Mouse (Mus musculus): ENCODE results near the gene Fcho1. TPM values are rescaled to one million over a fixed set of nuclear protein-coding genes. Genes with fewer than 3 reads are reported as not detected.

The Fcho1 gene
- total and polyA plus RNA-seq, 3 experiments, result 0.23 to 4.5 (median 0.64) TPM

- H3K9ac ChIP-seq (ENCODE audit: low read depth, low read length), result no peak overlapping the region
- DNase-seq, result no peak
- no peaks in the 10 kb centered on the region for H3K36me3 ChIP-seq (ENCODE audit: control insufficient read depth, insufficient read depth, low read length)
- H3K79me2 ChIP-seq (replicated peaks; ENCODE audit: control insufficient read depth, insufficient read depth, low read length), result no peaks in the 10 kb centered on the region
- H3K4me3 ChIP-seq, result no peak overlapping the region
- H3K4me1 ChIP-seq (ENCODE audit: control insufficient read depth, insufficient read depth, low read length), result peaks cover 6% of the 10 kb centered on the region; the same call in 1 of the 2 replicates
- H3K27ac ChIP-seq, result no peak overlapping the region
- TF ChIP-seq EP300 (IDR thresholded peaks at IDR 0.05; ENCODE audit: insufficient read depth, low read depth, low read length), result no peak
- no peak for TF ChIP-seq POLR2A (IDR thresholded peaks at IDR 0.05; ENCODE audit: insufficient read depth, low read depth, low read length)
- TF ChIP-seq CTCF (IDR thresholded peaks at IDR 0.05), result no peak
- intact Hi-C loops (cut with DNase I), result no loop called here
- WGBS, result 57% methylated on average over 18 of the region's 18 CpGs
- no peaks in the 10 kb centered on the region for H3K27me3 ChIP-seq (ENCODE audit: control insufficient read depth, insufficient read depth, low read length)
Measured at GRCm38 (mm10) chr8:71681369-71681915, 44.1 kb downstream of the Fcho1 start.

DNA sequence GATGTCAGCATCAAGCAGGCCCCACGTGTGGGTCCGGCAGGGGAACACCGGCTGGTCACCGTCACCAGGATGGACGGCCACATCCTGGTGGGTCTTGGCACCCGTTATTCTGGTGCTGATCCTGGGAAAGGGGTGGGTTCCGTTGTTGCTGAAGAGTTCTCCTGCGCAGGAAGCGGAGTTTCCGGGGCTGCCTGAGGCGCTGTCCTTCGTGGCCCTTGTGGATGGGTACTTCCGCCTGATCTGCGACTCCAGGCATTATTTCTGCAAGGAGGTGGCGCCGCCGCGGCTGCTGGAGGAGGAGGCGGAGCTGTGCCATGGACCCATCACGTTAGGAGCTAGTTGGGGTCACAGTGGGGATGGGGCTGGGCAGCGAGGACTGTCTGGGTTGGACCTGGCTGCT, 45.0 kb downstream of the Fcho1 start:
- TF ChIP-seq EP300 (IDR thresholded peaks at IDR 0.05; ENCODE audit: insufficient read depth, low read depth, low read length), result no peak
- TF ChIP-seq CTCF (IDR thresholded peaks at IDR 0.05), result no peak
- no peak for TF ChIP-seq POLR2A (IDR thresholded peaks at IDR 0.05; ENCODE audit: insufficient read depth, low read depth, low read length)
- no peak overlapping the region for H3K27ac ChIP-seq
- no peak for DNase-seq
- H3K36me3 ChIP-seq (ENCODE audit: control insufficient read depth, insufficient read depth, low read length), result no peaks in the 10 kb centered on the region
- intact Hi-C loops (cut with DNase I), result no loop called here
- peaks cover 7% of the 10 kb centered on the region; the same call in 1 of the 2 replicates for H3K4me1 ChIP-seq (ENCODE audit: control insufficient read depth, insufficient read depth, low read length)
- no peak overlapping the region for H3K4me3 ChIP-seq
- 56% methylated on average over 21 of the region's 21 CpGs for WGBS
- no peaks in the 10 kb centered on the region for H3K27me3 ChIP-seq (ENCODE audit: control insufficient read depth, insufficient read depth, low read length)
- H3K9ac ChIP-seq (ENCODE audit: low read depth, low read length), result no peak overlapping the region
- H3K79me2 ChIP-seq (replicated peaks; ENCODE audit: control insufficient read depth, insufficient read depth, low read length), result no peaks in the 10 kb centered on the region

DNA sequence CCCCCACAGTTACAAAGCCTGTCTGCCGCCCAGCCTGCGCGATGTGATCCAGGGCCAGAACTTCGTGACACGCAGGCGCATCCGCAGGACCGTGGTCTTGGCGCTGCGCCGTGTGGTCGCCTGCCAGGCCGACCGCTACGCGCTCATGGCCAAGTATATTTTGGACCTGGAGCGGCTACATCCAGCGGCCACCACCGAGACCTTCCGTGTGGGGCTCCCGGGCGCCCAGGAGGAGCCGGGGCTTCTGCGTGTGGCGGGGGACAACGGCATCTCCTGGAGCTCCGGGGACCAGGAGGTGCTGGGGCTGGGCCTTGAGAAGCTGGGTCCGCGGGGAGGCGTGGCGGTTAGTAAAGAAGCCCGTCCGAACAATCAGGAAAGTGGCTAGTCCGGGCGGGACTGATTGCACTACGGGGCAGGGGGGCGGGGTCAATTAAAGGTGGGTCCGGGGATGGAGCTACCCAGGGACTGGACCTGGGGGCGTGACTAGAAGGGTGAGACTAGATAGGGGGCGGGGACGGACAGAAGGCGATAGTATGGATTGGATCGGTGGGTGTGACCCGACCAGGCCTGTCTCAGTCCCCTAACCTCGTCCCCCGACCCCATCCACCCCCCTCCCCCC, 45.9 kb downstream of the Fcho1 start:
- Histone ChIP-seq H3K4me3 (peak overlapping the region; percentile 30), H3K4me1 (ENCODE audit: control insufficient read depth, insufficient read depth, low read length) (peaks cover 7% of the 10 kb centered on the region; the same call in 1 of the 2 replicates), H3K36me3 (ENCODE audit: control insufficient read depth, insufficient read depth, low read length) (no peaks in the 10 kb centered on the region), H3K27me3 (ENCODE audit: control insufficient read depth, insufficient read depth, low read length) (no peaks in the 10 kb centered on the region), H3K79me2 (replicated peaks; ENCODE audit: control insufficient read depth, insufficient read depth, low read length) (no peaks in the 10 kb centered on the region), H3K27ac (no peak overlapping the region), H3K9ac (ENCODE audit: low read depth, low read length) (peak overlapping the region; percentile 19; the same call in 1 of the 2 replicates)
- TF ChIP-seq CTCF (IDR thresholded peaks at IDR 0.05), result no peak
- TF ChIP-seq EP300 (IDR thresholded peaks at IDR 0.05; ENCODE audit: insufficient read depth, low read depth, low read length), result no peak
- TF ChIP-seq POLR2A (IDR thresholded peaks at IDR 0.05; ENCODE audit: insufficient read depth, low read depth, low read length), result no peak
- intact Hi-C loops (cut with DNase I), result no loop called here
- peak; percentile 66 to 71 for DNase-seq
- 33% methylated on average over 46 of the region's 46 CpGs for WGBS

GRCm38 (mm10) chr8:71679116-71679515, 46.4 kb downstream of the Fcho1 start:
- TF ChIP-seq POLR2A (IDR thresholded peaks at IDR 0.05; ENCODE audit: insufficient read depth, low read depth, low read length) (no peak), CTCF (IDR thresholded peaks at IDR 0.05) (no peak), EP300 (IDR thresholded peaks at IDR 0.05; ENCODE audit: insufficient read depth, low read depth, low read length) (no peak)
- peak overlapping the region; percentile 19 for H3K9ac ChIP-seq (ENCODE audit: low read depth, low read length)
- no peak overlapping the region; the same call in 1 of the 2 replicates for H3K4me3 ChIP-seq
- intact Hi-C loops (cut with DNase I), result no loop called here
- no peaks in the 10 kb centered on the region for H3K79me2 ChIP-seq (replicated peaks; ENCODE audit: control insufficient read depth, insufficient read depth, low read length)
- no peaks in the 10 kb centered on the region for H3K27me3 ChIP-seq (ENCODE audit: control insufficient read depth, insufficient read depth, low read length)
- no peaks in the 10 kb centered on the region for H3K36me3 ChIP-seq (ENCODE audit: control insufficient read depth, insufficient read depth, low read length)
- H3K4me1 ChIP-seq (ENCODE audit: control insufficient read depth, insufficient read depth, low read length), result peaks cover 7% of the 10 kb centered on the region; the same call in 1 of the 2 replicates
- DNase-seq, result no peak
- no peak overlapping the region for H3K27ac ChIP-seq
- 58% methylated on average over 16 of the region's 16 CpGs for WGBS

DNA sequence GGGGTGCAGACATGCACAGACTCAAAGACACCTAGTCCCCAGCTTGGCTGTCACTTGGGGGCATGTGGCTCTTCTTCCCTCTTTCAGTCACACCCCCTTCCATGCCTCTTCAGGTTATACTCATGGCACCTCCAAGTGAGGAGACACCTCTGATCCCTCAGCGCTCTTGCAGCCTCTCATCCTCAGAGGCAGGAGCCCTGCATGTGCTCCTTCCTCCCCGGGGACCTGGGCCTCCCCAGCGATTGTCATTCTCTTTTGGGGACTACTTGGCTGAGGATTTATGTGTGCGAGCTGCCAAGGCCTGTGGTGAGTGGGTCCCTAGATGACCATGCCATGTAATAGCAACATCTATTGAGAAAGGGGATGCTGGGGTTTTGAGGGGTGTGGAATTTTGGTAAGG, 47.3 kb downstream of the Fcho1 start:
- Histone ChIP-seq H3K27ac (peak overlapping the region; percentile 98), H3K79me2 (replicated peaks; ENCODE audit: control insufficient read depth, insufficient read depth, low read length) (no peaks in the 10 kb centered on the region), H3K4me1 (ENCODE audit: control insufficient read depth, insufficient read depth, low read length) (peaks cover 7% of the 10 kb centered on the region; the same call in 1 of the 2 replicates), H3K4me3 (no peak overlapping the region), H3K27me3 (ENCODE audit: control insufficient read depth, insufficient read depth, low read length) (no peaks in the 10 kb centered on the region), H3K9ac (ENCODE audit: low read depth, low read length) (no peak overlapping the region; the same call in 1 of the 2 replicates), H3K36me3 (ENCODE audit: control insufficient read depth, insufficient read depth, low read length) (no peaks in the 10 kb centered on the region)
- intact Hi-C loops (cut with DNase I), result no loop called here
- DNase-seq, result no peak
- TF ChIP-seq CTCF (IDR thresholded peaks at IDR 0.05), result no peak
- 54% methylated on average over 4 of the region's 4 CpGs for WGBS

- TF ChIP-seq CTCF (IDR thresholded peaks at IDR 0.05), result no peak
- TF ChIP-seq POLR2A (IDR thresholded peaks at IDR 0.05; ENCODE audit: insufficient read depth, low read depth, low read length), result peak; percentile 80
- TF ChIP-seq EP300 (IDR thresholded peaks at IDR 0.05; ENCODE audit: insufficient read depth, low read depth, low read length), result no peak
- peak in 1 of 2 experiments; percentile 65 for DNase-seq
- peaks cover 7% of the 10 kb centered on the region; the same call in 1 of the 2 replicates for H3K4me1 ChIP-seq (ENCODE audit: control insufficient read depth, insufficient read depth, low read length)
- intact Hi-C loops (cut with DNase I), result no loop called here
- H3K79me2 ChIP-seq (replicated peaks; ENCODE audit: control insufficient read depth, insufficient read depth, low read length), result no peaks in the 10 kb centered on the region
- H3K9ac ChIP-seq (ENCODE audit: low read depth, low read length), result peak overlapping the region; percentile 20; the same call in 1 of the 2 replicates
- no peaks in the 10 kb centered on the region for H3K27me3 ChIP-seq (ENCODE audit: control insufficient read depth, insufficient read depth, low read length)
- peak overlapping the region; percentile 76; the same call in 1 of the 2 replicates for H3K4me3 ChIP-seq
- peak overlapping the region; percentile 98 for H3K27ac ChIP-seq
- H3K36me3 ChIP-seq (ENCODE audit: control insufficient read depth, insufficient read depth, low read length), result no peaks in the 10 kb centered on the region
Measured at GRCm38 (mm10) chr8:71677555-71677954, 48.0 kb downstream of the Fcho1 start.

Measured in heart, adult 2 months (tissue).